In genomic region chr3:100866946-100867345, GRCm38 (mm10) we compare ENCODE assay signal across 22 mouse cellular contexts. TPM values are rescaled to one million over a fixed set of nuclear protein-coding genes. Genes with fewer than 3 reads are reported as not detected.
A peak's percentile ranks its signal among the peaks of the same experiment; 100 is the strongest.
DNase-seq lines count a peak whose midpoint lies in the region; ATAC-seq and TF ChIP-seq lines count a peak whose summit lies in the region.
"Had no signal": no experiment of that assay in that cellular context is flagged by ENCODE, and none has a peak within 500 bp of the region (broad histone marks: within the 10 kb centered on the region; RNA-seq: fewer than 3 reads in every experiment).

No protein-coding gene starts in this region.

- no peak for TF ChIP-seq CTCF in C2C12 (IDR thresholded peaks at IDR 0.05; ENCODE audit: control insufficient read depth, insufficient read depth, insufficient read length)
- TF ChIP-seq CTCF in Patski (IDR thresholded peaks at IDR 0.05): no peak
- no peak for TF ChIP-seq CTCF in gastrocnemius, adult 2 months (IDR thresholded peaks at IDR 0.05)

- no peak for DNase-seq in frontal cortex, adult 2 months (ENCODE audit: extremely low spot score in 1 of 2, low spot score in 1 of 2)
- DNase-seq in Patski (ENCODE audit: low read depth, low spot score): no peak
- DNase-seq in gastrocnemius, adult 2 months: no peak
- DNase-seq in ovary, postnatal 14 days (ENCODE audit: low spot score): no peak
- DNase-seq: adrenal gland, postnatal 10 days; cerebellum, adult 11 months; cerebellum, adult 9-10 months; cerebellum, postnatal 25 days; gastrocnemius, postnatal 14 days; heart, postnatal 10 days; heart, postnatal 4 days had no signal

- POLR2A ChIA-PET in Patski (lab: Charles Lee): no interaction called here

- no peaks in the 10 kb centered on the region for H3K79me3 ChIP-seq in C2C12 (ENCODE audit: low read depth)

- no peak overlapping the region for H3ac ChIP-seq in C2C12 (ENCODE audit: control insufficient read depth, insufficient read length, low read depth)

- no peaks in the 10 kb centered on the region for H3K36me3 ChIP-seq in C2C12 (ENCODE audit: control insufficient read depth, insufficient read depth)
- H3K36me3 ChIP-seq: embryonic facial prominence, embryonic 13.5 days; forebrain, embryonic 10.5 days; G1E; hindbrain, embryonic 12.5 days had no signal

- intact Hi-C loops in gastrocnemius, adult 2 months (cut with DNase I): no loop called here

- H3K27me3 ChIP-seq in C2C12 (ENCODE audit: control insufficient read depth, insufficient read depth, insufficient read length) (no peaks in the 10 kb centered on the region), Patski (no peaks in the 10 kb centered on the region)
- H3K27me3 ChIP-seq: embryonic facial prominence, embryonic 13.5 days; hindbrain, embryonic 12.5 days had no signal

- H3K79me2 ChIP-seq in C2C12 (ENCODE audit: control insufficient read depth, insufficient read depth): no peaks in the 10 kb centered on the region

- peak; percentile 90 for ATAC-seq in frontal cortex, adult (ENCODE audit: low TSS enrichment)
- ATAC-seq in Patski: peak; percentile 44
- ATAC-seq in monocyte, adult 5-6 weeks (replicated peaks; ENCODE audit: insufficient number of reproducible peaks, low FRiP score, low TSS enrichment, poor library complexity, severe bottlenecking): 0 out of 2 replicates have a peak, but pooled peaks have one; percentile 9
- ATAC-seq: forebrain, embryonic 14.5 days; hindbrain, embryonic 16.5 days; inflammation-experienced regulatory T-cells, adult 6 months; intestine, postnatal 0 days had no signal

- H3K27ac ChIP-seq in gastrocnemius, adult 2 months: no peak overlapping the region
- H3K27ac ChIP-seq: embryonic facial prominence, embryonic 13.5 days; forebrain, embryonic 10.5 days; hindbrain, embryonic 12.5 days had no signal

- in situ Hi-C loops in Patski (cut with MboI; ENCODE audit: low pct_unique_long_range_greater_than_20kb): no loop called here

- CTCF ChIA-PET in Patski (lab: Charles Lee): interaction anchor here (1.1 kb wide), 1 partner anchor 9 kb away, joined by 3 read pairs; no protein-coding TSS in a partner anchor

- H3K4me3 ChIP-seq in C2C12 (ENCODE audit: insufficient read depth, poor library complexity, severe bottlenecking): no peak overlapping the region
- no peak overlapping the region for H3K4me3 ChIP-seq in gastrocnemius, adult 2 months
- H3K4me3 ChIP-seq: embryonic facial prominence, embryonic 13.5 days; forebrain, embryonic 10.5 days; hindbrain, embryonic 12.5 days had no signal

TF ChIP-seq in C2C12, 6 proteins besides CTCF, POLR2A, EP300 and RAD21:
- peak; percentile 35 for TF ChIP-seq FOSL1 (IDR thresholded peaks at IDR 0.05; ENCODE audit: insufficient read depth, low read length, poor library complexity, severe bottlenecking)
- TF ChIP-seq USF1 (IDR thresholded peaks at IDR 0.05; ENCODE audit: low read depth): no peak

RNA-seq across cellular contexts. Expression of gene Vtcn1, which starts 41.7 kb away (rescaled TPM):
- polyA plus RNA-seq in frontal cortex, adult 2 months (2012; rRNA removed): 0.10 and 0.11 TPM in 2 replicates
- 0.01 TPM for polyA plus RNA-seq in C2C12 (2012; fragmentation: generic; extraction: Trizol)
- 1.8 TPM for polyA plus RNA-seq in Patski (2021)
- total RNA-seq in monocyte, adult 5-6 weeks (2017): not detected in 3 replicates
- total RNA-seq in gastrocnemius, adult 2 months (2021): under 1 TPM in 1 of 2 experiments, not detected in 1; 0.28 TPM
- polyA plus RNA-seq: forebrain, embryonic 10.5 days; forebrain, embryonic 14.5 days; G1E; hindbrain, embryonic 16.5 days; inflammation-experienced regulatory T-cells, adult 6 months had no signal

RNA-seq across cellular contexts. Expression of gene Trim45, which starts 55.1 kb away (rescaled TPM):
- polyA plus RNA-seq in frontal cortex, adult 2 months (2012; rRNA removed): 8.2 and 8.6 TPM in 2 replicates
- 3.6 TPM for polyA plus RNA-seq in C2C12 (2012; fragmentation: generic; extraction: Trizol)
- 12.6 TPM for polyA plus RNA-seq in Patski (2021)
- total RNA-seq in monocyte, adult 5-6 weeks (2017): 1.6 to 2.9 TPM (median 1.8 TPM) in 3 replicates
- total RNA-seq in gastrocnemius, adult 2 months (2021): 1 to 10 TPM; 4.7 to 7.8 TPM

Comparison
In these comparisons a context has a peak if more than half of its experiments do, and no peak if none do; other contexts are left out.
1. ATAC-seq: peak in every context shown above with its lines; median percentile 90 in frontal cortex, adult; 44 in Patski; 9 in monocyte, adult 5-6 weeks.